Mouse (Mus musculus) gastrocnemius, postnatal 14 days (tissue): Measurements from ENCODE around the gene S100a8. TPM values are rescaled to one million over a fixed set of nuclear protein-coding genes. Genes with fewer than 3 reads are reported as not detected.

Source experiments
- DNase-seq: peaks from one replicate; pipeline ENCODE4 v3.0.0; 2021; ENCODE audit warnings: mixed read lengths
- intact Hi-C: fragments of 180-260 bp; cut with DNase I; formaldehyde crosslinking; loops from one replicate; pipeline ENCODE4 v1.15.1; 2025; ENCODE audit warnings: low total_unique reads
- total RNA-seq, 2 experiments: library from RNA; stranded (reverse); gene quantifications; 2 replicates each; pipeline ENCODE4 v1.2.3; 2021

Gene S100a8
- total RNA-seq, 2 experiments from 2014 or later = 0.71 TPM; not detected in 1

DNA sequence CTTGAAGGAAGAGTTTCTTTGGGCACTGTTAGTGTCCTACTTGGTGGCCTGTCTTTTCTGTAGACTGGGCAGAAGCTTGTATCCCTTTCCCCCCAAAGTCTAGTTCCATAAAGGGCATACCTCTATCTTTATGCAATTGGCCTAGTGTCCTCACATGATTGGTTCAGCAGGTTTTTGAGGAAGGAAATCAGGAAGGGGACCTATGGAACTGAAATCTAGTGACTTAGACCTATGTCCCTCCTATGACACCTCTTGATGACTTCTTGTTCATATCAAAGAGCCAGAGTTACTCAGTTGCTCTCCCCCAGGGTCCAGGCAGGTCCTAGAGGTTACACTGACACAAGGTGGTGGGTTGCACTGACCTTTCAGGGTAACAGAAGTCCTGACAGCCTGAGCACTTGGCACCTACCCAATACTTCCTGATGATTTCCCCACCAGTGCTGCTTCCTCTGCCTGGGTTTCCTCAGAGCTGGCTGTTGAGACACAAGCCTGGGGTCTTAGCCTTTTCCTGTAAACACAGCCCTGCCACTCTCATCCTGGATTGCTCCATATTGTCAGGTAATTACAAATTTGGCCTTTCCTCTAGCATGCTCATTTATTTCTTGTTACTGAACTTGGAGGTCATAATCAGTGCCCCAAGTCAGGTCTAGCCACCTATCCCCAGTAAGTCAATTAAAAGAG is 9.3 kb upstream of the S100a8 start:
- intact Hi-C loops = no loop called here
- no peak for DNase-seq

DNA sequence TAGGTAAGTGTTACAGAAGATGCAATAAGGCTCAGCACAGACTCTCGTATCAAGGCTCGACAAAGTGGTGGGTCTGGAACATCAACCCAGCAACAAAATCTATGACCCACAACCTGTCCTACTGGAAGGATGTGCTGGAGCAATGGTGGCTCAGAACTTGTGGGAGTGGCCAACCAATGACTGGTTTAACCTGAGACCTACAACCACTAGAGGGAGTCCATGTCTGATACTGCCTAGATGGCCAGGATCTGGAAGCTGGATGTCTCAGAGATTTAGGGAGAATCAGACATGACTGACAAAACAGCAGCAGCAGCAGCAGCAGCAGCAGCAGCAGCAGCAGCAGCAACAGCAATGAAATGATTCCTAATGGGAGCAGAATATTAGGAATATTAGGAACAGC is 4.6 kb upstream of the S100a8 start:
- no peak for DNase-seq
- intact Hi-C loops = no loop called here

DNA sequence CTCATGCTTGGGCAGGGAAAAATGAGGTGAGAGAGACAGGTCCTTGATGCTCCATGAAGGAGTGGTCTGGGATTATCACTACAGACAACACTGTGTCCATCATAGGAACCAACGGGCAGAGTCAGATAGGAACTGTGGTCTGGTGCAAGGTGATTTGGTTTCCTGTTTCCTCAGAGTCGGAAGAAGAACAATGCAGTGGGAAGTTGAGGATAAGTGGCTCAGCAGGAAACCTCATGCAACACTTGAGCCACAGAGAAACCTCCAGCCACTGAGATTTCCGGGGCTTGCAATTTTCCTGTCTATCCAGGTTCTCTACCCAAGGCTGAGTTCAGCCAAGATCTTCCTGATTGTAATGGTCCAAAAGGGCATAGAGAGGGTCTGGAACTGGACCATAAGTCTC is 9.9 kb downstream of the S100a8 start:
- no peak for DNase-seq
- intact Hi-C loops = no loop called here

DNA sequence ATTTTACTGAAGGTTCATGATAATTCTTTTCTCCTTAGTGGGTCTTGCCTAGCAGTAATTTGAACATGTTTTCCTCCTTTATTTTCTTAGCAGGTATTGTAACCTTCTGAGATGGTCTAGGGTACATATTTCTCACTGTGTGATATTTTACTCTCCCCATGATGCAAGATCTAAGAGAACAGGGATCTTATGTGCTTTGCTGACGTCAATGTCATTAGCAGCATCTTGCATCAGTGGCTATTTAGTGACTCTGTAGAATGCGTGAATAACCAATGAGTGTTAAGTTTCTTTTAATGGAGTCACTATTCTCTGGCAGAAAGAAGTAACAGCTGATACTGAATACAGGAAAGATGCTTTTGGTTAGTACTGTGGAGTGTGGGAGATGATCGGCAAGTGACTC is 15.2 kb downstream of the S100a8 start:
- DNase-seq = no peak
- intact Hi-C loops = no loop called here

DNA sequence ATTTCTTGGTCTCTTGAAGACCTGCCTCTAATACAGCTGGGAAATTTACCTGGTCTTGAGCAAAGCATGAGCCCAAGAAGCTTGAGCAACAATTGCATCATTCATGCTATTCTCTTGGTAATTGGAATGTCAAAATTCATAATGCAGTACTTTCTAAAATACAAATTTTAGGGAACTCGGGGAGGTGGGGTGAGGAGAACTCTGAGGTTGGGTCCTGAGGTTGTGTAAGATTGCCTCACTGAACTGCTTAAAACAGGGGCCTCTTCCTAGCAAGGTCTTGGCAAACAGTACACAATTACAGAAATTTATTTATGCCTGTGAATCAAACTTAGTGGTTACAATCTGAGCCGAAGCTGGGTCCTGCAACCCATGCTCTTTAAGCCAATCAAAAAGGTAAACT is 18.1 kb downstream of the S100a8 start:
- intact Hi-C loops = no loop called here
- no peak for DNase-seq

DNA sequence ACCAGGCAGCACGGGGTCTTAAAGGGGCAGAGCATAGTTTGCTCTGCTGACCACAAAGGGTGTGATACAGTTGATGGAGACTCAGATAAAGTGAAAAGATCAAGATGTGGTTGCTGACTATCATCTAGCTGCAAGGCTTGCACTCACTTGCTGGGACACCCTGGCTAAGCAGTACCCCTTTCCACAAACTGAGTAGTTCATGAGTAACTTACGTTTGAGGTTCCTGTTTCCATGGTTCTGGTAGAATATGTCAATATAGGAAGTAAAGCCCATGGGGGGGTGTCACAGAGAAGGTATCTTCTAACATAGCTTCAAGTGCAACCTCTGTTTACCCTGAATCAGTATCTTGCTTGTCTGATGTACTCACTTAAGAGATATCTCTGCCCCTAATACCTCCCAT is 24.7 kb downstream of the S100a8 start:
- intact Hi-C loops = no loop called here
- DNase-seq = no peak

DNA sequence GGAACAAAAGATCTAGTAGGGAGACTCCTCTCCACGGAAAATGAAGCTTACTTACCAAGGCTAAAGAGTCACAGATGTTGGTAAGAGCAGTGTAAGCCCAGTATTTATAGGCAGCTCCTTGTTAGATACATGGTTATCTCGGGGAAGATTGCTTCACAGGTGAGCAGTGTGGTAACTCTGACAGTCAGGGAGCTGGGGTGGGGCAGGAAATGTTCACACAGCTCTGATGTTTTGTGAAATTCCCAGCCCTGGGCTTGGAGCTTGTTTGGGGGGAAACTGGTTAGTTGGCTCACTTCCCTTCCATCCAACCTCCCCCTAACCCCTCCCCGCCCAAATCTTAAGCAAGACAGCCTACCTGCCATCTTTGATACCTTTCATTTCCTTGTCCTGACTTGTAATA is 26.8 kb downstream of the S100a8 start, which contains the start of gene S100a9:
Gene S100a9, minus strand, starts transcription at position 109 of the 400 bp plus-strand sequence.
- no peak for DNase-seq
- intact Hi-C loops = no loop called here

DNA sequence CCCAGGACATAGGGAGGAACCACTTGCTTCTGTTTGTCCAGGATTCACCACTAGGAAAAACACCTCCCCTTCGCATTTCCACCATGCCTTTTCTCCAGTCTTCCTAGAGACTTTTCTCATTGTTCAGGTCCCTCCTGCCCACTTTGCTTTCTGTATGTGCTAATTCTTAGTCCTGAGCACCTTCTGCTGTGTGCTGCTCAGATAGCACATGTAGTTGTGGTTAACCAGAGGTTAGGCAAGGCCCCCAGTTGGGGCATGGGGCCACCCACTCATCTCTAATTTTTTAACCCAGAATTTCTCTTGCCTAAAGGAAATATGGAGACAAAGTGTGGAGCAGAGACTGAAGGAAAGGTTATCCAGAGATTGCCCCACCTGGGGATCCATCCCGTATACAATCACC is 33.5 kb downstream of the S100a8 start:
- no peak for DNase-seq
- intact Hi-C loops = no loop called here

DNA sequence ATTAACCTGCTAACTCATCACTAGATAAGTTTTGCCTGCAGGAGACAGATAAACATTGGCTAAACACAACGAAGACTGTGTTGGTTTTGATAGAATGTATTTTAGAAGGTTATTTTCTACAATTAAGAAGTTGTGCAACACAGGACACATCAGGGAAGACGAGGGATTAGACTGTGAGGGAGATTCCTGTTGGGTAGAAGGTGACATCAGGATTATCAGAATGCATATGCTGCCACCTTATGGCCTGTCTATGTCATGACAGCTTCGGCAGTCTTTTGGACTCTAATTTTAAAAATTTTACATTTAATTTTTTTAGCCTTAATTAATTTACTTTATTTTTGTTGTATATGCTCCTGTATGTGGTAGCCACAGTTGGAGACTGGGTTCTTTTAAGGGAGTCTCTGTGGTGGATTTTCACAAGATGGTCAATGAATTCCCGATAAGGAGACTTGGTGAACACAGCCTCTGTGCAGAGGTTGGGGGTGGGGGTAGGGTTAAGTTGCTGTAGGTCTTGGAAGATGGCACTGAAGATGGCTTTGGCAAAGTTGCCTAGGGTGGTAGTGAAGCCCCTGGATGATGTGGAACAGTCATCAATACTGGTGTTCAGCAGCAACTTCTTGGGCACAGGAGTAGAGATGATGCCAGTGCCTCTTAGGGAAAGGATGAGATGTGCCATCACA is 39.9 kb downstream of the S100a8 start:
- DNase-seq = no peak

DNA sequence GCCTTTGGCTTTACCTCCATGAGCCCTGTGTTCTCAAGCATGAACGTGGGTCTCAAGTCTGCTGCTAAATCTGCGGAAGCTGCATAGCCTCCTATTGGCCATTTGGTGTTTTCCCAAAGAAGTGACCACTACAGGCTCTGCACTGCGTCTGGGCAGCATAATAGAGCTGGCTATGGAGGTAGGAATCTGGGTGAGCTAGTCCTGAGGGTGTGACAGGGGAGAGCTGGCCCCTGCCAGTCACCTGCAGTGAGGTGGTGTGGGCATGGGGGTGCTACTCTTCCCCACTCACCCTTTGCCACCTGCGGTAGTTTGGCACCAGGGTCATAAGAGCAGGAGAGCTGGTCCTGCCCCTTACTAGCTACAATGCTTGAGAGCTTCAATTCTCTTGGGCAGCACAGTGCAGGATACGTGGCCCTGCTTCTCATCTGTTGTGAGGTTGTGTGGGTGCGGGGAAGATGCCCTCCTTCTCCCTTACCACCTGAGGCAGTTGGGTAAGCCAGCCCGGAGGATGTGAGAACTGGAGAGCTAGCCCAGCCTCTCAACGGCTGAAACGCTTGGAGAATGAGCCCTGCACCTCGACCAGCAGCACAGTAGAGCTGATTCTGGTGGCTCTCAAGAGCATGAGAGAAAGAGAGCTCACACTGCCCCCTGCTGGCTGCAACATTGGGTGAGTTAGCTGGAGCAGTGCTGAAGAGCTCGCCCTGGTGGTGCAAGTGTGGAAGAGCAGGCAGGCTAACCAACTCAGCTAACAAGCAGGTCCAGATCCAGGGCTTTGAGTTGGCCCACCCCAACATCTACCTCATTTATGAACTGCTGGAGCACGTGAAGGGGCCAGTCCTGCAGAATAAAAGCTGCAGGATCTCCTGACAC is 41.0 kb downstream of the S100a8 start:
- DNase-seq = peak; percentile 80
- intact Hi-C loops = loop anchor here (5.0 kb wide), 1 partner anchor 43 kb away; the partner anchor contains the start of gene S100a8

More for the DNA sequence above, 39.9 kb downstream of the S100a8 start:
- intact Hi-C loops = loop anchor here (5.0 kb wide), 1 partner anchor 41 kb away; the partner anchor contains the start of gene S100a8

Other genes with a start within 250 kb of the S100a8 start
- gene Ints3, start 235.4 kb upstream of the S100a8 start, total RNA-seq = 10 to 100 TPM; 15.7 to 17.7 TPM
- gene Npr1, start 203.1 kb upstream of the S100a8 start, total RNA-seq = 10 to 100 TPM; 14.9 to 15.6 TPM
- 10 to 100 TPM; 32.6 to 35.9 TPM for gene Ilf2, start 192.9 kb upstream of the S100a8 start, total RNA-seq
- 10 to 100 TPM; 57.3 to 59.6 TPM for gene Snapin, start 177.9 kb upstream of the S100a8 start, total RNA-seq
- gene Chtop, start 159.5 kb upstream of the S100a8 start, total RNA-seq = 100 to 1,000 TPM in 1 of 2 experiments, 10 to 100 TPM in 1; 83.3 to 100 TPM
- gene S100a1, start 154.6 kb upstream of the S100a8 start, total RNA-seq = 10 to 100 TPM; 53.1 to 61.0 TPM
- 10 to 100 TPM; 12.9 to 15.4 TPM for gene S100a13, start 154.5 kb upstream of the S100a8 start, total RNA-seq
- gene S100a14, start 142.1 kb upstream of the S100a8 start, total RNA-seq = not detected
- gene S100a16, start 131.7 kb upstream of the S100a8 start, total RNA-seq = 100 to 1,000 TPM in 1 of 2 experiments, 10 to 100 TPM in 1; 79.5 to 106 TPM
- under 1 TPM in 1 of 2 experiments, not detected in 1; 0.45 TPM for gene S100a3, start 108.4 kb upstream of the S100a8 start, total RNA-seq
- not detected for gene S100a2, start 78.7 kb upstream of the S100a8 start, total RNA-seq
- gene Gm42674, start 67.1 kb upstream of the S100a8 start, total RNA-seq = not detected
- 10 to 100 TPM; 11.1 to 16.5 TPM for gene S100a4, start 65.2 kb upstream of the S100a8 start, total RNA-seq
- gene S100a5, start 60.5 kb upstream of the S100a8 start, total RNA-seq = not detected
- 10 to 100 TPM; 69.9 to 95.9 TPM for gene S100a6, start 56.1 kb upstream of the S100a8 start, total RNA-seq
- under 1 TPM in 1 of 2 experiments, not detected in 1; 0.16 TPM for gene S100a7a, start 15.0 kb upstream of the S100a8 start, total RNA-seq
- under 1 TPM in 1 of 2 experiments, not detected in 1; 0.76 TPM for gene S100a9, start 26.7 kb downstream of the S100a8 start, total RNA-seq
- gene Pglyrp4, start 57.9 kb downstream of the S100a8 start, total RNA-seq = not detected
- gene Gm5849, start 108.9 kb downstream of the S100a8 start, total RNA-seq = not detected